Mouse (Mus musculus): Measurements from ENCODE around the gene Prr12. TPM values are rescaled to one million over a fixed set of nuclear protein-coding genes. Genes with fewer than 3 reads are reported as not detected.

Gene Prr12
- 10 to 100 TPM; 76.8 to 78.7 TPM for total RNA-seq (2023)

DNA sequence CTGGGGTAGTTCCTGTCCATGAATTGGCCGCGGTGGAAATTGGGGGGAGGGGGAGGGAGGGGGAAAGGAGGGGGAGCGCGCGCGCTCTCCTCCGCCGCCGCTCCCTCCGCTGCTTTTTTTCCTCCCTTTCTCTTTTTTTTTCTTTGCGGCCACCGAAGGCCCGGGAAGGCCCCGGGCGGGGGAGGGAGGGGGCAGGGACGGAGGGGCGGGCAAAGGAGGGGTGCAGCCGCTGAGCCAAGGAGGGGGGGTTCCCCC, at the start of gene Prr12:
Prr12 (minus strand) TSS at position 20 of the 255 bp plus-strand sequence.

GRCm38 (mm10) chr7:45092048-45092447, 39.4 kb upstream of the Prr12 start, which contains the start of gene Rcn3:
Gene Rcn3 (minus strand): TSS chr7:45092221.

DNA sequence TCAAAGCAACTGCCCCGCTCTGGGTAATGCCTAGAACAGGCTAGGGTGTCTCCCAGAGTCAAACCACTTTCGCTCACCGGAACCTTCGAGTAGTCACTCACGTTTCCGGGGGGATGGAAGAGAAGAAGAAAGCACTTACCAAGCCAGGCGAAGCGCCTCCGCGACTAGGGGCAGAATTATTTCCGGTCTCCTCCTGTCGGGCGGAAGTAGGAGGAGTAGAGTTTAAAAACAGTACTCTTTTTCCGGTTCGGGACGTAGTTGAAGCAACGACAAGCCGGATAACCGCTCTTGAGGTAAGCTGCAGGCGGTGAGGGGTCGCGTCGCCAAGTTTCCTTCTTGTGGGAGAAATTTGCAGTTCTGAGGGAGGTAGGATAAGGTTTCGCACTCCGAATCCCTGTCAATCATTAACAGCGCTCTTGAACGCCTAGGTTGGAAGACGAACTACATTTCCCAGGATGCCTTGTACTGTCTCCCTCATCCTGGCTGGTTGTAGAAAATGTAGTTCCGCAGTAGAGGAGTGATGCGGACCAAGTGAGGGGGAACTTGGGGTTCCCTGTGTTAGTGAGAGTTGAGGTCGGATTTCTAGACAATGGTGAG, 9.7 kb upstream of the Prr12 start, which contains the start of the genes Nosip and Prrg2:
Nosip (plus strand) TSS at position 191 of the 597 bp plus-strand sequence.
Prrg2 (minus strand) TSS at position 439 of the 597 bp plus-strand sequence.

DNA sequence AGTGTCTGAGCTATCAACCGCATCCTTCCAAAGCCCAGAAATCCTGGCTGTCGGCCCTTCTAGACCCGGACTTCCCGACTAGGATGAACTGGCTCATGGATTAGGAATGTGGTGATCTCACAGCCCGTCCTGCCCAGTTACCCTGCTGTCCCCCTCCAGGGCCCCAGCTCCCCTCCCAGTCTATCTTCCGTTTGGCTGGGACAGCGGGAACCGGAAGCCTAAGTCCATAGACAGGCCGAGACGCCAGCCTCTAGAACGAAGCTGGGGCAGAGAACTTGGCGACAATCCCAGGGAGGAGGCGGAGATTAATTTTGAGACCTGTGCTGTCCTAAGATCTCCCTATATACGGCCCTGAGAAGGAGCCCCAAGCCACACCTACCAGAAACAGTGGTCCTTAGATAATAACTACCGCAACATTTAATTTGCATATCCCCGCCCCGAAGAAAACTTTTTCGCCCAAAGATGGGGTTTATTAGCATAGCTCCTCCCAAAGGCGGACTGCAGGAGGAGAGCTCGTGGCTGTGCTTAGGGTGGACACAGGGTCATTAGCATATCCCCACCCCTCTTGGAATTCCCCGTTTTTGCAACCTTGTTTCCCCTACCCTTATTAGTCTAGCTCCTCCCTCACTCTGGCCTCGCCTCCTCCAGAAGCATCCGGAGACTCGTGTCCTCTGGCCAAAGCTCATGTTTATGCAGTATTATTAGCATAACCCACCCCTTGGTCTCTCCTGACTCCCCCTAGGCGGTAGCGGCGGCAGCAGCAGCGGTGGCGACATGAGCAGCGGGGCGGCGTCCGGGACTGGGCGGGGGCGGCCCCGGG, 35.2 kb downstream of the Prr12 start, which contains the start of gene Rras:
Rras (plus strand) TSS at position 720 of the 820 bp plus-strand sequence.

DNA sequence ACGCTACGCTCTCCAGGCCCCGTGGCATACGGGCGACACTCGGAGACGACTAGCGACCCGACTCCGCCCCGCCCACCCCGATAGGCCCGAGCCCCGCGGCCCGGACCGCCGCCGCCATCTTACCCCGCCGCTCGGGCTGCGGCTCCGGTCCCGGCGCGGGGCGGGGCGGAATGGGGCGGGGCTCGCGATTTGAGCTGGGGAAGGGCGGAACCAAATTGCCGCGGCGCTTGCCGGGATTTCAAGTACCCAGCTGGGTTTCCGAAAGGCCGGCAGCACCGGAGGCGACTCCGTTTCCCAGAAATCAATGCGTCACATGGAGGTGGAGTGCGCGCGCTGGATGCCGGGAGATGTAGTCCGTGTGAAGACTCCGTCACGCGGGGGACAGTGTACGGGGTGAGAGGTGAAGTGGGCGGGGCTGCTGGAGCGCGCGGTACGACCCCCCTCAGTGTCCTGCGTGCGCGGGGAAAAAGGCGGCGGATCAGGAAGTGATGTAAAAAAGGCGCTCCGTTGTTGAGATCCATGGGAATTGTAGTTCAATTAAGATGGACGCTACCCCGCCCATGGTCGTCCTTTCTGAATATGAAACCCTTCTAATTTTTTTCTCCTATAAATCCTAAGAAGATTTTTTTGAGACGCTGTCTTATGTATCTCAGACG, 36.6 kb downstream of the Prr12 start, which contains the start of gene Scaf1:
Scaf1 (minus strand) TSS at position 407 of the 656 bp plus-strand sequence.

DNA sequence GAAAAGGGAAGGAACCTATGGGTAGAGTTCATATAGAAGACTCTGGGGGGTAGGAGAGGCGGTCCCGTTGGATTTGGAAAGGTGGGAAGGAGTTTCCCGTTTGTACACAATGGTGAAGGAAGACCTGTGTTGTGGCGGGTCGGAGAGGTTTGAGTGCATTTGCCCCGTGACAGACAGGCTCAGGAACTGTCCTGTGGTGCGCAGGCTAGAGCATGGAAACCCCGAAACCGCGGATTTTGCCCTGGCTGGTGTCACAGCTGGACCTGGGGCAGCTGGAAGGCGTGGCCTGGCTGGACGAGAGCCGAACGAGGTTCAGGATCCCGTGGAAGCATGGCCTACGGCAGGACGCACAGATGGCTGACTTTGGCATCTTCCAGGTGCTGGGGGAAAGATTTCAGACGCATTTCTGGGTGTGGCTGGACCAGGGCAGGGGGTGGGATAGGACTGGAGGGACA, 54.2 kb downstream of the Prr12 start, which contains the start of gene Bcl2l12:
Bcl2l12 (minus strand) TSS at position 212 of the 455 bp plus-strand sequence.

GRCm38 (mm10) chr7:44997231-44997939, 55.3 kb downstream of the Prr12 start, which contains the start of gene Irf3:
Gene Irf3 (plus strand): TSS chr7:44997648.

GRCm38 (mm10) chr7:44986192-44986878, 66.3 kb downstream of the Prr12 start, which contains the start of gene Prmt1:
Gene Prmt1 (minus strand): TSS chr7:44986568.

Other genes starting within 250 kb of the Prr12 start
- gene Nup62, start 236.8 kb downstream of the Prr12 start, total RNA-seq (2023): 10 to 100 TPM; 42.6 to 50.5 TPM
- gene Il4i1, start 236.5 kb downstream of the Prr12 start, total RNA-seq (2023): 1 to 10 TPM; 1.4 to 1.9 TPM
- gene Atf5, start 236.2 kb downstream of the Prr12 start, total RNA-seq (2023): 1 to 10 TPM; 4.9 to 5.0 TPM
- gene Akt1s1, start 203.9 kb downstream of the Prr12 start, total RNA-seq (2023): 10 to 100 TPM; 37.4 to 39.4 TPM
- gene Tbc1d17, start 203.8 kb downstream of the Prr12 start, total RNA-seq (2023): 100 to 1,000 TPM in 1 of 2 experiments, 10 to 100 TPM in 1; 89.9 to 108 TPM
- 10 to 100 TPM; 54.4 to 59.2 TPM for gene Pnkp, start 195.7 kb downstream of the Prr12 start, total RNA-seq (2023)
- gene Ptov1, start 183.1 kb downstream of the Prr12 start, total RNA-seq (2023): 10 to 100 TPM; 24.2 to 25.2 TPM
- gene Med25, start 160.2 kb downstream of the Prr12 start, total RNA-seq (2023): 10 to 100 TPM; 67.2 to 73.6 TPM
- 10 to 100 TPM; 23.6 to 24.2 TPM for gene Fuz, start 156.8 kb downstream of the Prr12 start, total RNA-seq (2023)
- 10 to 100 TPM; 80.0 to 86.8 TPM for gene Ap2a1, start 123.4 kb downstream of the Prr12 start, total RNA-seq (2023)
- gene Tsks, start 109.7 kb downstream of the Prr12 start, total RNA-seq (2023): not detected
- under 1 TPM; 0.61 to 0.80 TPM for gene Cpt1c, start 78.0 kb downstream of the Prr12 start, total RNA-seq (2023)
- 100 to 1,000 TPM; 143 to 165 TPM for gene Prmt1, start 66.3 kb downstream of the Prr12 start, total RNA-seq (2023)
- 100 to 1,000 TPM; 138 to 172 TPM for gene Irf3, start 55.2 kb downstream of the Prr12 start, total RNA-seq (2023)
- gene Bcl2l12, start 54.2 kb downstream of the Prr12 start, total RNA-seq (2023): 10 to 100 TPM; 18.5 to 30.8 TPM
- gene Scaf1, start 36.5 kb downstream of the Prr12 start, total RNA-seq (2023): 10 to 100 TPM; 81.3 to 91.5 TPM
- 10 to 100 TPM; 10.5 to 10.9 TPM for gene Rras, start 34.9 kb downstream of the Prr12 start, total RNA-seq (2023)
- gene Nosip, start 9.5 kb upstream of the Prr12 start, total RNA-seq (2023): 10 to 100 TPM; 65.9 to 68.4 TPM
- 1 to 10 TPM; 1.4 to 1.5 TPM for gene Prrg2, start 9.8 kb upstream of the Prr12 start, total RNA-seq (2023)
- gene Rcn3, start 39.3 kb upstream of the Prr12 start, total RNA-seq (2023): 10 to 100 TPM; 16.3 to 23.6 TPM
- gene Fcgrt, start 51.0 kb upstream of the Prr12 start, total RNA-seq (2023): 10 to 100 TPM; 28.0 to 35.1 TPM
- gene Rps11, start 71.6 kb upstream of the Prr12 start, total RNA-seq (2023): 1,000 to 10,000 TPM; 3,284 to 3,343 TPM
- gene Rpl13a, start 75.9 kb upstream of the Prr12 start, total RNA-seq (2023): 1,000 to 10,000 TPM; 5,708 to 6,154 TPM
- not detected for gene Gm45713, start 83.3 kb upstream of the Prr12 start, total RNA-seq (2023)
- gene Flt3l, start 83.6 kb upstream of the Prr12 start, total RNA-seq (2023): 100 to 1,000 TPM; 236 to 250 TPM
- gene Pih1d1, start 101.4 kb upstream of the Prr12 start, total RNA-seq (2023): 10 to 100 TPM; 30.3 to 44.8 TPM
- gene Aldh16a1, start 101.7 kb upstream of the Prr12 start, total RNA-seq (2023): 10 to 100 TPM; 55.0 to 58.1 TPM
- under 1 TPM in 1 of 2 experiments, not detected in 1; 0.30 TPM for gene Slc17a7, start 111.1 kb upstream of the Prr12 start, total RNA-seq (2023)
- gene Gfy, start 126.7 kb upstream of the Prr12 start, total RNA-seq (2023): not detected
- not detected for gene Pth2, start 128.1 kb upstream of the Prr12 start, total RNA-seq (2023)
- gene Ccdc155, start 152.0 kb upstream of the Prr12 start, total RNA-seq (2023): not detected
- 1 to 10 TPM in 1 of 2 experiments, under 1 TPM in 1; 0.83 to 1.0 TPM for gene Dkkl1, start 159.3 kb upstream of the Prr12 start, total RNA-seq (2023)
- gene Tead2, start 162.9 kb upstream of the Prr12 start, total RNA-seq (2023): not detected
- 100 to 1,000 TPM; 270 to 288 TPM for gene Cd37, start 186.2 kb upstream of the Prr12 start, total RNA-seq (2023)
- gene Slc6a16, start 188.2 kb upstream of the Prr12 start, total RNA-seq (2023): not detected
- gene Slc6a21, start 224.6 kb upstream of the Prr12 start, total RNA-seq (2023): not detected